Mouse (Mus musculus) forebrain, embryonic 14.5 days (tissue): ENCODE measurements around the gene Cacng2. TPM values are rescaled to one million over a fixed set of nuclear protein-coding genes. Genes with fewer than 3 reads are reported as not detected.

Experiments used
- ATAC-seq: fragments of 200-750 bp; cut with Nextera tagmentation; 2 replicates; pipeline ENCODE4 v1.8.0; 2017; ENCODE audit warnings: mild to moderate bottlenecking, moderate library complexity
- DNase-seq: peaks from one replicate; pipeline ENCODE4 v3.0.0-alpha.2; 2015; ENCODE audit warnings: low spot score
- H3K27ac ChIP-seq: fragments of 300-500 bp; sonication (generic); 2 replicates; pipeline ENCODE4 v1.5.1; 2014; ENCODE audit warnings: low read depth, mild to moderate bottlenecking, control low read depth, low read length, moderate library complexity
- H3K27me3 ChIP-seq: fragments of 300-500 bp; sonication (generic); replicated peaks from 2 replicates; pipeline ENCODE4 v1.6.1; 2014; ENCODE audit warnings: low read length, control low read depth, mixed read lengths; ENCODE audit not compliant: control insufficient read depth, insufficient read depth
- H3K36me3 ChIP-seq: fragments of 300-500 bp; sonication (generic); 2 replicates; pipeline ENCODE4 v1.6.1; 2014; ENCODE audit warnings: low read length, control low read depth; ENCODE audit not compliant: control insufficient read depth, insufficient read depth
- H3K4me1 ChIP-seq: fragments of 300-500 bp; sonication (generic); 2 replicates; pipeline ENCODE4 v1.6.1; 2014; ENCODE audit warnings: antibody characterized with exemption, low read length, control low read depth; ENCODE audit not compliant: control insufficient read depth, insufficient read depth
- H3K4me2 ChIP-seq: fragments of 300-500 bp; sonication (generic); 2 replicates; pipeline ENCODE4 v1.6.1; 2014; ENCODE audit warnings: mild to moderate bottlenecking, control low read depth, low read length
- H3K4me3 ChIP-seq: fragments of 300-500 bp; sonication (generic); 2 replicates; pipeline ENCODE4 v1.5.1; 2014; ENCODE audit warnings: low read depth, low read length, control low read depth
- H3K9ac ChIP-seq: fragments of 300-500 bp; sonication (generic); 2 replicates; pipeline ENCODE4 v1.6.1; 2014; ENCODE audit warnings: mild to moderate bottlenecking, low read length, control low read depth, moderate library complexity
- H3K9me3 ChIP-seq: fragments of 300-500 bp; sonication (generic); replicated peaks from 2 replicates; pipeline ENCODE4 v1.6.1; 2016; ENCODE audit warnings: low read length, control low read depth, mixed read lengths; ENCODE audit not compliant: control insufficient read depth
- WGBS: fragments of 180-500 bp; shearing (Covaris S2); extraction: QIAGEN DNeasy Blood & Tissue Kit; methylation state at CpG from one replicate; pipeline ENCODE4 v1.1.7; 2014; 5-methylcytosine and 5-hydroxymethylcytosine counted together
- polyA plus RNA-seq: library from polyadenylated mRNA; unstranded; fragments of >200 nt; fragmentation: Nextera tagmentation; extraction: Ambion mirVana; gene quantifications from 2 replicates; pipeline ENCODE4 v1.2.1, GENCODE M21; 2014

Gene Cacng2
- polyA plus RNA-seq, 1 experiment from 2014 or later, result 4.7 TPM

GRCm38 (mm10) chr15:77957625-77958024 lies 162.2 kb downstream of the Cacng2 start:
- Histone ChIP-seq H3K4me2 (no peak overlapping the region), H3K4me3 (no peak overlapping the region), H3K36me3 (peaks cover 56% of the 10 kb centered on the region), H3K4me1 (peaks cover 11% of the 10 kb centered on the region), H3K27ac (no peak overlapping the region), H3K9ac (no peak overlapping the region), H3K27me3 (no peaks in the 10 kb centered on the region), H3K9me3 (no peaks in the 10 kb centered on the region)
- ATAC-seq (no peak), DNase-seq (no peak)
- WGBS, result 43% methylated on average over 5 of the region's 5 CpGs

GRCm38 (mm10) chr15:77956404-77956901 lies 163.4 kb downstream of the Cacng2 start, which contains the start of gene Foxred2:
Gene Foxred2, minus strand, starts transcription at chr15:77956722.
- peak within 1 kb of the TSS; percentile 59 for H3K27ac ChIP-seq
- peak within 1 kb of the TSS; percentile 54 for H3K4me3 ChIP-seq
- H3K27me3 ChIP-seq, result no peaks in the 10 kb centered on the region
- DNase-seq, result peak; percentile 92
- no peaks in the 10 kb centered on the region for H3K9me3 ChIP-seq
- under 1% methylated on average over 39 of the region's 39 CpGs for WGBS
- H3K4me1 ChIP-seq, result peaks cover 11% of the 10 kb centered on the region
- peak; percentile 96 for ATAC-seq
- H3K9ac ChIP-seq, result peak within 1 kb of the TSS; percentile 66
- H3K36me3 ChIP-seq, result peaks cover 54% of the 10 kb centered on the region
- H3K4me2 ChIP-seq, result peak within 1 kb of the TSS; percentile 82

- Histone ChIP-seq H3K9me3 (no peaks in the 10 kb centered on the region), H3K36me3 (peaks cover 50% of the 10 kb centered on the region), H3K27me3 (no peaks in the 10 kb centered on the region), H3K4me2 (peak overlapping the region; percentile 82), H3K27ac (peak overlapping the region; percentile 59), H3K4me1 (peaks cover 11% of the 10 kb centered on the region), H3K4me3 (peak overlapping the region; percentile 54), H3K9ac (peak overlapping the region; percentile 66)
- ATAC-seq (peak; percentile 60; the same call in 1 of the 2 replicates), DNase-seq (peak; percentile 41)
- 11% methylated on average over 52 of the region's 52 CpGs for WGBS
Measured at GRCm38 (mm10) chr15:77955440-77956403, 164.1 kb downstream of the Cacng2 start.

GRCm38 (mm10) chr15:77954362-77954761 lies 165.5 kb downstream of the Cacng2 start:
- H3K9ac ChIP-seq, result 0 out of 2 replicates have a peak overlapping the region, but pooled peaks have one; percentile 1
- WGBS, result 91% methylated on average over 2 of the region's 2 CpGs

GRCm38 (mm10) chr15:77952921-77953320 lies 166.9 kb downstream of the Cacng2 start:
- Histone ChIP-seq H3K4me2 (no peak overlapping the region), H3K9ac (no peak overlapping the region), H3K4me1 (peaks cover 11% of the 10 kb centered on the region), H3K27me3 (no peaks in the 10 kb centered on the region), H3K27ac (no peak overlapping the region), H3K36me3 (peaks cover 34% of the 10 kb centered on the region), H3K9me3 (no peaks in the 10 kb centered on the region), H3K4me3 (no peak overlapping the region)
- 91% methylated on average over 3 of the region's 3 CpGs for WGBS
- DNase-seq, result no peak
- ATAC-seq, result no peak

More at GRCm38 (mm10) chr15:77954362-77954761, 165.5 kb downstream of the Cacng2 start:
- H3K4me3 ChIP-seq, result no peak overlapping the region
- H3K9me3 ChIP-seq, result no peaks in the 10 kb centered on the region
- DNase-seq (no peak), ATAC-seq (no peak)
- H3K4me2 ChIP-seq, result peak overlapping the region; percentile 22; the same call in 1 of the 2 replicates
- H3K27me3 ChIP-seq, result no peaks in the 10 kb centered on the region
- H3K27ac ChIP-seq, result no peak overlapping the region
- H3K4me1 ChIP-seq, result peaks cover 11% of the 10 kb centered on the region
- peaks cover 44% of the 10 kb centered on the region for H3K36me3 ChIP-seq

GRCm38 (mm10) chr15:77949061-77949460 lies 170.8 kb downstream of the Cacng2 start:
- H3K27ac ChIP-seq, result no peak overlapping the region
- H3K27me3 ChIP-seq, result no peaks in the 10 kb centered on the region
- H3K4me3 ChIP-seq, result no peak overlapping the region
- no peak overlapping the region for H3K9ac ChIP-seq
- peaks cover 64% of the 10 kb centered on the region for H3K36me3 ChIP-seq
- H3K4me2 ChIP-seq, result no peak overlapping the region
- no peak for ATAC-seq
- no peaks in the 10 kb centered on the region for H3K4me1 ChIP-seq
- 76% methylated on average over 7 of the region's 7 CpGs for WGBS
- no peak for DNase-seq
- H3K9me3 ChIP-seq, result no peaks in the 10 kb centered on the region

GRCm38 (mm10) chr15:77945711-77946110 lies 174.1 kb downstream of the Cacng2 start:
- Histone ChIP-seq H3K4me3 (no peak overlapping the region), H3K4me1 (no peaks in the 10 kb centered on the region), H3K4me2 (no peak overlapping the region), H3K27me3 (no peaks in the 10 kb centered on the region), H3K36me3 (peaks cover 63% of the 10 kb centered on the region), H3K9ac (no peak overlapping the region), H3K27ac (no peak overlapping the region), H3K9me3 (no peaks in the 10 kb centered on the region)
- DNase-seq, result no peak
- 81% methylated on average over 4 of the region's 4 CpGs for WGBS
- no peak for ATAC-seq
